Mouse (Mus musculus): ENCODE data around the gene Gls.

DNA sequence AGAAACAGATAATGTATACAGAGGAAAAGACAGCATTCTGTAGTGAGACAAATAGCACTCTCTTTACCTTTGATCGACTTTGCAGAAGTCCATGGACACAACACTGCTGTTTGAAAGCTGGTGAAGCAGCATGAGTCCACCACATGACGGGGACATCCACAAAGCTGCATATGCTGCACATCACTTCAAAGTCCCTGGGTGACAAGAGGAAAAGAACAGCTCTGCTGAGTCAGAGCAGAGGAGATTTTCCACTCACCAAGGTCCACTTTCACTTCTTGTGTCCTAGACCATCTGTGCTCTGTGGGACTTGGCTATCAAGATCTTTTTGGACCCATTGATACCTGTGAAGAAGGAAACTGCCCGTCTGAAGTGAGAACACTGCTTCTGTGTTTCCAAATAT is 41.2 kb upstream of the Gls start:
- TF ChIP-seq MAFK (IDR thresholded peaks at IDR 0.05; ENCODE audit: insufficient read depth, low read depth, low read length) (no peak), ZC3H11A (IDR thresholded peaks at IDR 0.05; ENCODE audit: borderline replicate concordance, low read depth, low read length) (no peak), CHD2 (IDR thresholded peaks at IDR 0.05; ENCODE audit: low read depth, low read length) (no peak)
